Comparison of ENCODE assay signal across 8 mouse cellular contexts in the genomic region with DNA sequence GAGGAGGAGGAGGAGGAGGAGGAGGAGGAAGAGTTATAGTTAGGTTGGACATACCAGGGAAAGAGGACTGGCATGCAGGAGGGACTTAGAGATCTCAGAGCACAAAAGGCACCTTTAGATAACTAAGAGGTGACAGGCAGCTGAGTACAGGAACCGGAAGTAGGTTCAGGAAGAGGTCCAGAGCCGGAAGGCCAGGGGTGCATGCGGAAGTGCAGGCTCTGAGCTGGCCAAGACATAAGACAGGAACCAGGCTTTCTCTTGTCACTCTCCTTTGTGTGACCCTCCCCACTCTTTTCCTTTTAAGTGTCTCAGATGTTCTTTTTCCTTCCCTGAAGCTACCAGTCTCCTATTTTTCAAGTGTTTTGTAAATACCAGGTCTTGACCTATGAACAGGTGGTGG. TPM values are rescaled to one million over a fixed set of nuclear protein-coding genes. Genes with fewer than 3 reads are reported as not detected.
DNase-seq lines count a peak whose midpoint lies in the region; ATAC-seq lines count a peak whose summit lies in the region.

No protein-coding gene starts in this region.

- H3K4me1 ChIP-seq in embryonic facial prominence, embryonic 14.5 days (ENCODE audit: control insufficient read depth, insufficient read depth, low read length): peaks cover 7% of the 10 kb centered on the region
- H3K4me1 ChIP-seq in kidney, embryonic 16.5 days (ENCODE audit: insufficient read depth, low read length): peaks cover 11% of the 10 kb centered on the region

- H3K27ac ChIP-seq in embryonic facial prominence, embryonic 14.5 days (replicated peaks; ENCODE audit: low read depth, low read length): no peak overlapping the region; the same call in 1 of the 2 replicates
- H3K27ac ChIP-seq in kidney, embryonic 16.5 days (ENCODE audit: low read length): peak overlapping the region; percentile 46; the same call in 1 of the 2 replicates

- no peak overlapping the region for H3K4me2 ChIP-seq in embryonic facial prominence, embryonic 14.5 days (ENCODE audit: low read depth, low read length)
- H3K4me2 ChIP-seq in kidney, embryonic 16.5 days (replicated peaks; ENCODE audit: low read depth, low read length): no peak overlapping the region

- DNase-seq in adrenal gland, adult 2 months: peak; percentile 56
- no peak for DNase-seq in adrenal gland, adult 18-20 months (ENCODE audit: low spot score in 2 of 2)
- peak; percentile 15 for DNase-seq in embryonic facial prominence, embryonic 14.5 days (ENCODE audit: low spot score)
- DNase-seq in lung, postnatal 4 days: peak; percentile 56 to 65
- DNase-seq in Muller cell, postnatal 12 days (ENCODE audit: inconsistent ontology term): no peak
- DNase-seq in urinary bladder, postnatal 10 days (ENCODE audit: low spot score): no peak
- no peak for DNase-seq in layer of hippocampus, adult 8-10 months (ENCODE audit: low spot score in 2 of 2)

- H3K9me3 ChIP-seq in embryonic facial prominence, embryonic 14.5 days (ENCODE audit: control insufficient read depth, low read length): no peaks in the 10 kb centered on the region
- H3K9me3 ChIP-seq in kidney, embryonic 16.5 days (ENCODE audit: low read length): no peaks in the 10 kb centered on the region

- H3K9ac ChIP-seq in embryonic facial prominence, embryonic 14.5 days (ENCODE audit: low read depth, low read length): no peak overlapping the region
- no peak overlapping the region for H3K9ac ChIP-seq in kidney, embryonic 16.5 days (replicated peaks; ENCODE audit: low read length)

- no peaks in the 10 kb centered on the region for H3K36me3 ChIP-seq in embryonic facial prominence, embryonic 14.5 days (ENCODE audit: control insufficient read depth, insufficient read depth, low read length)
- H3K36me3 ChIP-seq in kidney, embryonic 16.5 days (ENCODE audit: insufficient read depth, low read length): no peaks in the 10 kb centered on the region

- no peak overlapping the region for H3K4me3 ChIP-seq in embryonic facial prominence, embryonic 14.5 days (ENCODE audit: low read depth, low read length)
- no peak overlapping the region for H3K4me3 ChIP-seq in kidney, embryonic 16.5 days (ENCODE audit: low read length)

- WGBS in embryonic facial prominence, embryonic 14.5 days: 69% methylated on average over 3 of the region's 3 CpGs
- 51% methylated on average over 3 of the region's 3 CpGs for WGBS in kidney, embryonic 16.5 days

- no peak for ATAC-seq in embryonic facial prominence, embryonic 14.5 days (ENCODE audit: low read depth)
- ATAC-seq in kidney, embryonic 16.5 days (ENCODE audit: low FRiP score, low TSS enrichment): peak; percentile 77; the same call in 1 of the 2 replicates

- no peaks in the 10 kb centered on the region for H3K27me3 ChIP-seq in embryonic facial prominence, embryonic 14.5 days (replicated peaks; ENCODE audit: control insufficient read depth, insufficient read depth, low read length)
- H3K27me3 ChIP-seq in kidney, embryonic 16.5 days (ENCODE audit: insufficient read depth, low read length): no peaks in the 10 kb centered on the region

RNA-seq across cellular contexts. Expression of gene Plcl2, which starts 38.0 kb away (rescaled TPM):
- total RNA-seq in adrenal gland, adult 2 months (2021): 10 to 100 TPM; 46.8 to 55.0 TPM
- polyA plus RNA-seq in adrenal gland, adult 2 months (2012; rRNA removed): 8.9 and 11.6 TPM in 2 replicates
- 10 to 100 TPM; 48.7 to 58.0 TPM for total RNA-seq in adrenal gland, adult 18-20 months (2021)
- 5.9 and 6.4 TPM in 2 replicates for polyA plus RNA-seq in embryonic facial prominence, embryonic 14.5 days (2014; fragmentation: Nextera tagmentation; extraction: Ambion mirVana)
- polyA plus RNA-seq in kidney, embryonic 16.5 days (2015; fragmentation: Nextera tagmentation; extraction: Ambion mirVana): 2.7 and 2.9 TPM in 2 replicates
- 10 to 100 TPM; 60.1 to 64.1 (median 63.2) TPM for total RNA-seq in layer of hippocampus, adult 8-10 months (2022)

Comparison
In these comparisons a context has a peak if more than half of its experiments do, and no peak if none do; other contexts are left out.
1. DNase-seq: peak in adrenal gland, adult 2 months (single experiment), embryonic facial prominence, embryonic 14.5 days (single experiment) and lung, postnatal 4 days (2 of 2); none in adrenal gland, adult 18-20 months (0 of 2), Muller cell, postnatal 12 days (single experiment), urinary bladder, postnatal 10 days (single experiment) and layer of hippocampus, adult 8-10 months (0 of 2).